Mouse (Mus musculus): Measurements from ENCODE around the gene Lrrc10b. TPM values are rescaled to one million over a fixed set of nuclear protein-coding genes. Genes with fewer than 3 reads are reported as not detected.
A peak's percentile ranks its signal among the peaks of the same experiment; 100 is the strongest.

Lrrc10b gene
- polyA plus RNA-seq, 1 experiment from 2014 or later: 0.32 TPM

DNA sequence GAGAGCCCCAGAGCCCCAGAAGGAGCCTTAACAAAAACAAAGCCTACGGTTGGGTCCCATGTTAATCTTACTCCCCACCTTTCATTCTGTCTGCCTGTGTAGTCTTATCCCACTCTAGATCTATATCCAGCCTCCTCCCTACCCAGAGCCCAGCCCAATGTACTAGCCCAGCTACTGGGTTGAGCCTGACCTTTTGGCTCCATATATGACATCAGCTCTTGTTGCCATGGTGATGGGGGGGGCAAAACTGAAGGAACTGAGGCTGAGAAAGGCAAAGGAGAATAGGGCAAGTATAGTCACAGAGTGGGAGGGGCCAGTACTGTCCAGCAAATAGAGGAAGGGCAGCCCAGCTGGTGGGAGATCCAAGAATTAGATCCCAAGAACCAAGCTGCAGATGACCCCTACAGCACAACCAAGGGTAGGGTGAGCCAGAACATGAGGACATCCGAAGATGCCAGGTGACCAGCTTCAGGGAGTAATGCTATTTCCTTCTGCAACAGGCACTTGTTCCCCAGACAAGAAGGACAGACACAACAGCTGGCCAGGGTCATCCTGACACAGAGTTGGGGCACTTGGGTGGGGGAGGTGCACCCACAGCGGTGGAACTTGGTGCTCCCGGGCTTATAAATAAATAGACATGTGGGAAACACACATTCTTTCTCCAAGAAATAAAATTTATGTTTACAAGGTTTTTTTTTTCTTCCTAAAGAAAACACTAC is 2.4 kb downstream of the Lrrc10b start:
- no peak overlapping the region for H3K27ac ChIP-seq (ENCODE audit: low read length)
- H3K36me3 ChIP-seq (ENCODE audit: control insufficient read depth, insufficient read depth, low read length): no peaks in the 10 kb centered on the region
- ATAC-seq (ENCODE audit: insufficient read depth, low FRiP score): no peak
- no peak overlapping the region for H3K4me3 ChIP-seq (replicated peaks; ENCODE audit: low read length)
- no peak overlapping the region for H3K9ac ChIP-seq (ENCODE audit: low read length)
- peaks cover 57% of the 10 kb centered on the region for H3K27me3 ChIP-seq (ENCODE audit: control insufficient read depth, insufficient read depth, low read length)
- no peak overlapping the region for H3K4me2 ChIP-seq (ENCODE audit: low read depth, low read length)
- WGBS: 45% methylated on average over 4 of the region's 4 CpGs
- H3K9me3 ChIP-seq (replicated peaks; ENCODE audit: control insufficient read depth, low read length): no peaks in the 10 kb centered on the region
- H3K4me1 ChIP-seq (ENCODE audit: control insufficient read depth, insufficient read depth, low read length): peaks cover 13% of the 10 kb centered on the region

DNA sequence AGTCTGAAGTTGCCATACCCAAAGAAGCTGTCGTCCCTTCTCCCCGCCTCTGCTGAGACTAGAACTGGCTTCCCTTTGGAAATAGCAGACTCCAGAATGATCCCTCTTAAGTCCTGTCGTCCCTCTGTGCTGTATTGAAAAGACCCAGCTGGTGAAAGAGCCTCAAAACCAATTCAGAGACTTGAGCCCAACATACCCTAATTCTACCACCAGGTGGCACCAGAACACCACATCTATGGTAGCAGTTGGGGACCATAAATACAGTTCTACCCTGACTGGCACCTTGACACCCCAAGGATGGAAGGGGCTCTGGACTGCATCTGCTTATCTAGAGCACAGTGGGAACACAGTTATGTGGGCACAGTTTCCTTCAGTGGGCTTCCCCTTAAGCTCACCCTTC is 7.6 kb downstream of the Lrrc10b start:
- ATAC-seq (ENCODE audit: insufficient read depth, low FRiP score): peak; percentile 84
- 2% methylated on average over 3 of the region's 3 CpGs for WGBS
- Histone ChIP-seq H3K27me3 (ENCODE audit: control insufficient read depth, insufficient read depth, low read length) (peaks cover 12% of the 10 kb centered on the region), H3K36me3 (ENCODE audit: control insufficient read depth, insufficient read depth, low read length) (no peaks in the 10 kb centered on the region), H3K4me1 (ENCODE audit: control insufficient read depth, insufficient read depth, low read length) (no peaks in the 10 kb centered on the region), H3K4me2 (ENCODE audit: low read depth, low read length) (no peak overlapping the region), H3K4me3 (replicated peaks; ENCODE audit: low read length) (no peak overlapping the region), H3K9ac (ENCODE audit: low read length) (no peak overlapping the region), H3K27ac (ENCODE audit: low read length) (no peak overlapping the region), H3K9me3 (replicated peaks; ENCODE audit: control insufficient read depth, low read length) (no peaks in the 10 kb centered on the region)

DNA sequence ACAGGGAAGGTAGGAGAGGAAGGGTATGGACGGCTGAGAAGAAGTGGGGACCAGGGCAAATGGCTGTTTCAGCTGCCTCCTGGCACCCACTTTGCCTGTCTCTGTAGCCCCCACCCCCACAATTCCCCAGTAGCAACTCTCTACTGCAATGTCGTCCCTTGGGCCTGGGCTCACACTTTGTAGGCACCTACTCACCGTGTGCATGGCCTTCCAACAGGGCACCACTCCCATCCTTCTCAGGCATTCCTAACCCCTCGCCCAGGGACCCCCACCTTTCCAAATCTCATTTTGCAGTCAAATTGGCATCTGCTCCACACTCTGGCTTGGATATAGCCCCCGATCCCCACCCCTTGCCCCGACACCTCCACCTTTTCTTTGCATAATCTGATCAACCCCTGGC is 8.1 kb downstream of the Lrrc10b start:
- H3K4me1 ChIP-seq (ENCODE audit: control insufficient read depth, insufficient read depth, low read length): no peaks in the 10 kb centered on the region
- no peak overlapping the region for H3K4me2 ChIP-seq (ENCODE audit: low read depth, low read length)
- ATAC-seq (ENCODE audit: insufficient read depth, low FRiP score): peak; percentile 27; the same call in 1 of the 2 replicates
- H3K4me3 ChIP-seq (replicated peaks; ENCODE audit: low read length): no peak overlapping the region
- no peaks in the 10 kb centered on the region for H3K36me3 ChIP-seq (ENCODE audit: control insufficient read depth, insufficient read depth, low read length)
- 57% methylated on average over 6 of the region's 6 CpGs for WGBS
- peaks cover 7% of the 10 kb centered on the region for H3K27me3 ChIP-seq (ENCODE audit: control insufficient read depth, insufficient read depth, low read length)
- no peaks in the 10 kb centered on the region for H3K9me3 ChIP-seq (replicated peaks; ENCODE audit: control insufficient read depth, low read length)
- no peak overlapping the region for H3K9ac ChIP-seq (ENCODE audit: low read length)
- no peak overlapping the region; the same call in 1 of the 2 replicates for H3K27ac ChIP-seq (ENCODE audit: low read length)

DNA sequence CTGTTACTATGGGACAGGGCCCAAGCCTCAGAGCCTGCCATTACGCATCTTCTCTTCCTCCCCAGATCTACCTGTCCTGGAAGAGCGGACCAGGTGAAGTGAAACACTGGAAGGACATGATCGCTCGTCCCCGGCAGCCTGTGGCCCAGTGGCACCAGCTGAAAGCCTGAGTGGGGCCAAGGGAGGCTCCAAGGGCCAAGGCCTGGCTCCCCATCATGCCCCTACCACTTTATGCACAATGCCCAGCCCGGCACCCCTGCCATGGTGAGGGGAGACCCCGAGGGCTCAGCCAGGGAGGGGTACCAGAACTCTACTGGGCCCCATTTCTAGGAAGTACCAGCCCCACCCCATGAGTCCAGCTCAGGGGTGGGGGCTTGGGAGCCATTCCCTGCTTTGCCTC is 9.0 kb downstream of the Lrrc10b start:
- Histone ChIP-seq H3K4me2 (ENCODE audit: low read depth, low read length) (no peak overlapping the region), H3K4me3 (replicated peaks; ENCODE audit: low read length) (no peak overlapping the region), H3K36me3 (ENCODE audit: control insufficient read depth, insufficient read depth, low read length) (no peaks in the 10 kb centered on the region), H3K27me3 (ENCODE audit: control insufficient read depth, insufficient read depth, low read length) (peaks cover 4% of the 10 kb centered on the region), H3K4me1 (ENCODE audit: control insufficient read depth, insufficient read depth, low read length) (no peaks in the 10 kb centered on the region), H3K9ac (ENCODE audit: low read length) (no peak overlapping the region), H3K9me3 (replicated peaks; ENCODE audit: control insufficient read depth, low read length) (no peaks in the 10 kb centered on the region), H3K27ac (ENCODE audit: low read length) (no peak overlapping the region)
- WGBS: 95% methylated on average over 7 of the region's 7 CpGs
- ATAC-seq (ENCODE audit: insufficient read depth, low FRiP score): no peak

DNA sequence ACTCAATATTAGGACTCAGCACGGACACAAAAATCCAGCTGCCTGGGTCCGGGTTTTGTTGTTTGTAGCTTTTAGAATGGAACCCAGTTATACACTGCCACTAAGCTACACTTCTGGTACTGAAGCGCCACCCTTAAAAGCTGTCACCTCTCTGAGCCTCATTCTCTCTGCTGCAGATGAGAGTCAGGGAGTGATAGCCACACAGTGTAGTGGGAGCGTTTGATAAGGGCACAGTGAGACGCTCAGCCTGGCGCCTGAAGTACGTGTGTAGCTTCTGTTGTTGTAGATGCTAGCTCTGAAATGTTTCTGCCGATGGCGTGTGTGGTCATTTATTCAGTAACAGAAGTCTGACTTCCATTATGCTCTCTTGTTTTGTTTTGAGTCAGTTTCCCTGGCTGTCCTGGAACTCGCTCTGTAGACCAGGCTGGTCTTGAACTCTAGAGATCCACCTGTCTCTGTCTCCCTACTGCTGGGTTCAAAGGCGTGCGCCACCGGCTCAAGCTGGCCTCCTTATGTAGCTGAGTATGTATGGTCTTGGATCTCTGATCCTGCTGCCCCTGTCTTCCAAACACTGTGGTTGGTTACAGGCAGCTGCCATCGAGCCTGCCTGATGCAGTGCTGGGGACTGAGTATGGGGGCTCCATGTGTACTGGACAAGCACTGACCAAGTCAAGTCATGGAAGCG is 12.4 kb downstream of the Lrrc10b start:
- no peak overlapping the region for H3K27ac ChIP-seq (ENCODE audit: low read length)
- H3K4me1 ChIP-seq (ENCODE audit: control insufficient read depth, insufficient read depth, low read length): no peaks in the 10 kb centered on the region
- H3K4me2 ChIP-seq (ENCODE audit: low read depth, low read length): no peak overlapping the region
- H3K9me3 ChIP-seq (replicated peaks; ENCODE audit: control insufficient read depth, low read length): no peaks in the 10 kb centered on the region
- no peak overlapping the region for H3K4me3 ChIP-seq (replicated peaks; ENCODE audit: low read length)
- no peak overlapping the region for H3K9ac ChIP-seq (ENCODE audit: low read length)
- no peaks in the 10 kb centered on the region for H3K27me3 ChIP-seq (ENCODE audit: control insufficient read depth, insufficient read depth, low read length)
- ATAC-seq (ENCODE audit: insufficient read depth, low FRiP score): no peak
- H3K36me3 ChIP-seq (ENCODE audit: control insufficient read depth, insufficient read depth, low read length): no peaks in the 10 kb centered on the region
- WGBS: 90% methylated on average over 15 of the region's 15 CpGs

DNA sequence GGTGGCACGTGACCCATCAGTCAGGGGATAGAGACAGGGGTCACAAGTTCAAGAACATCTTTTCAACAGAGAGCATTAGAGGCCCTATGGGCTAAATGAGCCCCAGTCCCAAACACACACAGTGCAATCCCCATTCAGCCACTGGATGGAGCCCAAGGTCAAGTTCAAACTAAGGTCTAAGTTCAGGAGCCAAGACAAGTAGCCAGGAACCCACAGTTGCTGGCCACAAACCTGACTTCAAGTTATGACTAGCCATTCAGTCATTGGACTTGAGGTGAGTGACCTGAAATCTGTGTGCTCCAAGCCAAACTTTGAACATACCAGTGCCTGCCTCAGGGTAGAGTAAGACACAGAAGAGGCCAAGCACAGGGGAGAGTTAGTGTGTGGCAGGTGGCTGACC is 19.8 kb downstream of the Lrrc10b start:
- ATAC-seq (ENCODE audit: insufficient read depth, low FRiP score): no peak
- no peaks in the 10 kb centered on the region for H3K4me1 ChIP-seq (ENCODE audit: control insufficient read depth, insufficient read depth, low read length)
- H3K9ac ChIP-seq (ENCODE audit: low read length): no peak overlapping the region
- H3K4me3 ChIP-seq (replicated peaks; ENCODE audit: low read length): no peak overlapping the region
- no peaks in the 10 kb centered on the region for H3K9me3 ChIP-seq (replicated peaks; ENCODE audit: control insufficient read depth, low read length)
- H3K27ac ChIP-seq (ENCODE audit: low read length): no peak overlapping the region
- H3K27me3 ChIP-seq (ENCODE audit: control insufficient read depth, insufficient read depth, low read length): 0 out of 2 replicates have a peak, but pooled peaks cover 3% of the 10 kb centered on the region
- WGBS: 79% methylated on average over 1 of the region's 1 CpGs
- H3K36me3 ChIP-seq (ENCODE audit: control insufficient read depth, insufficient read depth, low read length): no peaks in the 10 kb centered on the region
- H3K4me2 ChIP-seq (ENCODE audit: low read depth, low read length): no peak overlapping the region

DNA sequence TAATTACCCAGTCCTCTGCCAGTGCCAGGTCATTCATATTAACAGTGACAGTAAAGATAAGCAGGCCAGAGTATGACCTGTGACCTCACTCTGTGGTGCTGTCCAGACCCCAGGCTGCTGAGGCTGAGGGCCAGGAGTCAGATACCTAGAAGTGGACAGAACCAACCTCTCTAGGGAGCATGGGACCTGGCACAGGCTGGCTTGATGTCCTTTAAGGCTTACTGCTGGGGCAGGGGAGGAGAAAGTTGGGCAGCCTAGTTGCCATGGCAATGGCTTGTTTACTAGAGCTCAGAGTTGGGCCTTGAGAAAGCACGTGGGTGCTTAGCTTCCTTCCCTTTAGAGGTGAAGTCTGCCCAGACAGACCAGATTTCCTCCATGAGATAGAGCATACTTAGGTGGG is 20.5 kb downstream of the Lrrc10b start:
- Histone ChIP-seq H3K36me3 (ENCODE audit: control insufficient read depth, insufficient read depth, low read length) (no peaks in the 10 kb centered on the region), H3K4me3 (replicated peaks; ENCODE audit: low read length) (no peak overlapping the region), H3K9me3 (replicated peaks; ENCODE audit: control insufficient read depth, low read length) (no peaks in the 10 kb centered on the region), H3K27ac (ENCODE audit: low read length) (no peak overlapping the region), H3K4me2 (ENCODE audit: low read depth, low read length) (no peak overlapping the region), H3K4me1 (ENCODE audit: control insufficient read depth, insufficient read depth, low read length) (no peaks in the 10 kb centered on the region), H3K9ac (ENCODE audit: low read length) (no peak overlapping the region), H3K27me3 (ENCODE audit: control insufficient read depth, insufficient read depth, low read length) (0 out of 2 replicates have a peak, but pooled peaks cover 3% of the 10 kb centered on the region)
- 8% methylated on average over 1 of the region's 1 CpGs for WGBS
- ATAC-seq (ENCODE audit: insufficient read depth, low FRiP score): no peak

DNA sequence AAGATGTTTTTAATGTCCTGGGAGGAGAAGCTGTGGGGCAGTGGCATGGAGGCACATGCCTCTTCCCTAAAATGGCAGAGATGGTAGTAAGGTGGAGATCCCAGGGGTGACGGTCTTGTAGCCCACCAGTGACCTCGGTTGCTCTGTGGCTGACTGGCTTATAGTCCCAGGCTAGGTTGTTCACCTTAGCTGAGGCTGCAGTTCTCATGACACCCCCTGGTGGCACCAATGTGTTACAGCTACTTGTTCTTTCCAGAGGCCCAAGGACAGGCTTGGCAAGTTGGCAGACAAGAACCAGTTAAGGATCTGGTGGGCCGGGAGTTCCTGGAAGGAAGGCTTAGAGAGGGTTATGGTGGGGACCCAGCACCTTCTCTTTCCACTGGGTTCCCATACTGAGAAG is 21.4 kb downstream of the Lrrc10b start:
- H3K36me3 ChIP-seq (ENCODE audit: control insufficient read depth, insufficient read depth, low read length): no peaks in the 10 kb centered on the region
- no peak overlapping the region for H3K27ac ChIP-seq (ENCODE audit: low read length)
- no peaks in the 10 kb centered on the region for H3K4me1 ChIP-seq (ENCODE audit: control insufficient read depth, insufficient read depth, low read length)
- H3K4me2 ChIP-seq (ENCODE audit: low read depth, low read length): no peak overlapping the region
- no peak overlapping the region for H3K4me3 ChIP-seq (replicated peaks; ENCODE audit: low read length)
- H3K27me3 ChIP-seq (ENCODE audit: control insufficient read depth, insufficient read depth, low read length): peaks cover 3% of the 10 kb centered on the region; the same call in 1 of the 2 replicates
- no peak overlapping the region for H3K9ac ChIP-seq (ENCODE audit: low read length)
- WGBS: 31% methylated on average over 3 of the region's 3 CpGs
- ATAC-seq (ENCODE audit: insufficient read depth, low FRiP score): 0 out of 2 replicates have a peak, but pooled peaks have one; percentile 2
- no peaks in the 10 kb centered on the region for H3K9me3 ChIP-seq (replicated peaks; ENCODE audit: control insufficient read depth, low read length)

DNA sequence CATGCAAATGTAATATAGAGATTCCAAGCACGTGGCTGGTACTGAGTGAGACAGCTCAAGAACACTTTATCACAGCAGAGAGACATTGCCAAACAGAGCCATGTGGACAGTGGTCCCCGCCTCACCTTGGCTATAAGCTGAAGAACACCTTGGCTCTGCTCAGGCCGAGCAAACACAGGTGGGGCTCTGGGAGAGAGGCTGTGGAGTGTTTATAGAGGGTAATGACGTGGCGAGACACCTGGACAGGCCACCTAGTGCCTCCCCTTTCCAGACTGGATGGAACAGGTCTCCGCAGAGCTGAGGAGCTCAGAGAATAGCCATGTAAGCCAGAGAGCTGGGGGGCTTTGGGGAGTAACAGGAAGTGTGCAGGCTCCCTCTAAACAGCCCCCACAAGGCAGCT is 22.3 kb downstream of the Lrrc10b start:
- Histone ChIP-seq H3K4me2 (ENCODE audit: low read depth, low read length) (no peak overlapping the region), H3K9me3 (replicated peaks; ENCODE audit: control insufficient read depth, low read length) (no peaks in the 10 kb centered on the region), H3K9ac (ENCODE audit: low read length) (no peak overlapping the region), H3K4me3 (replicated peaks; ENCODE audit: low read length) (no peak overlapping the region), H3K27ac (ENCODE audit: low read length) (no peak overlapping the region), H3K27me3 (ENCODE audit: control insufficient read depth, insufficient read depth, low read length) (peaks cover 3% of the 10 kb centered on the region; the same call in 1 of the 2 replicates), H3K36me3 (ENCODE audit: control insufficient read depth, insufficient read depth, low read length) (no peaks in the 10 kb centered on the region), H3K4me1 (ENCODE audit: control insufficient read depth, insufficient read depth, low read length) (peaks cover 6% of the 10 kb centered on the region; the same call in 1 of the 2 replicates)
- ATAC-seq (ENCODE audit: insufficient read depth, low FRiP score): peak; percentile 81
- 48% methylated on average over 6 of the region's 6 CpGs for WGBS
